19 mouse cellular contexts compared by ENCODE assay signal in the genomic region with DNA sequence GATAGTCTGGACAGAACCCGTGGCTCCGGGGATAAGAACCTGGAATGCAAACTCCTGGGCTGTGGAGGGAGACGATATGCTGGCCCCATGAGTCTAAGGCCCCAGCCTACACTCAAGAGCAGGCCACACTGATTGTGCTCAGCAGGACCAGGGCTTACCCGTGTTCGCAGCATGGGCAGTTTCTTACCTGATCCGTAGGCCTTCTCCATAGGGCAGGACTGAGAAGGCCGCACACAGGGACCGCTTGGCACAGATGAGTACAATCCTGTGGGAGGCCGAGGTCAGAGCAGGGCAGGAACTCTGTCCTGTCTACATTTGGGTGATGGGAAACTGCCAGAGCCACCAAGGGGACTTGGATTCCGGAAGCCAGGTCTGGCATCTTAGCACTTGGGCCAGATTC. TPM values are rescaled to one million over a fixed set of nuclear protein-coding genes. Genes with fewer than 3 reads are reported as not detected.
DNase-seq lines count a peak whose midpoint lies in the region; ATAC-seq and TF ChIP-seq lines count a peak whose summit lies in the region.
"Had no signal": no experiment of that assay in that cellular context is flagged by ENCODE, and none has a peak within 500 bp of the region (broad histone marks: within the 10 kb centered on the region; RNA-seq: fewer than 3 reads in every experiment).

No protein-coding gene starts in this region.

- no peaks in the 10 kb centered on the region for H3K9me3 ChIP-seq in embryonic facial prominence, embryonic 13.5 days
- no peaks in the 10 kb centered on the region for H3K9me3 ChIP-seq in embryonic facial prominence, embryonic 10.5 days
- no peaks in the 10 kb centered on the region for H3K9me3 ChIP-seq in heart, postnatal 0 days (replicated peaks; ENCODE audit: control insufficient read depth, low read length)
- H3K9me3 ChIP-seq in intestine, embryonic 16.5 days (ENCODE audit: control insufficient read depth, low read length) = no peaks in the 10 kb centered on the region
- no peaks in the 10 kb centered on the region for H3K9me3 ChIP-seq in forebrain, embryonic 14.5 days (replicated peaks; ENCODE audit: control insufficient read depth, low read length)
- H3K9me3 ChIP-seq: embryonic facial prominence, embryonic 12.5 days; forebrain, embryonic 10.5 days; liver, embryonic 13.5 days had no signal

- peaks cover 7% of the 10 kb centered on the region for H3K4me1 ChIP-seq in embryonic facial prominence, embryonic 13.5 days
- H3K4me1 ChIP-seq in embryonic facial prominence, embryonic 10.5 days = peaks cover 14% of the 10 kb centered on the region
- peaks cover 9% of the 10 kb centered on the region for H3K4me1 ChIP-seq in heart, postnatal 0 days (ENCODE audit: control insufficient read depth, insufficient read depth)
- peaks cover 7% of the 10 kb centered on the region; the same call in 1 of the 2 replicates for H3K4me1 ChIP-seq in intestine, embryonic 16.5 days (ENCODE audit: control insufficient read depth, insufficient read depth, low read length)
- H3K4me1 ChIP-seq in forebrain, embryonic 14.5 days (ENCODE audit: control insufficient read depth, insufficient read depth, low read length) = 0 out of 2 replicates have a peak, but pooled peaks cover 2% of the 10 kb centered on the region

- H3K27ac ChIP-seq in embryonic facial prominence, embryonic 13.5 days = 0 out of 2 replicates have a peak overlapping the region, but pooled peaks have one; percentile 44
- no peak overlapping the region for H3K27ac ChIP-seq in embryonic facial prominence, embryonic 10.5 days (replicated peaks)
- H3K27ac ChIP-seq in heart, postnatal 0 days (ENCODE audit: low read depth) = peak overlapping the region; percentile 82
- H3K27ac ChIP-seq in left cerebral cortex, adult 2 months = peak overlapping the region; percentile 2; the same call in 1 of the 2 replicates
- 0 out of 2 replicates have a peak overlapping the region, but pooled peaks have one; percentile 21 for H3K27ac ChIP-seq in intestine, embryonic 16.5 days (ENCODE audit: low read length)
- H3K27ac ChIP-seq in forebrain, embryonic 14.5 days (ENCODE audit: low read depth, low read length) = no peak overlapping the region
- H3K27ac ChIP-seq: embryonic facial prominence, embryonic 12.5 days; forebrain, embryonic 10.5 days; hindbrain, embryonic 14.5 days; liver, embryonic 13.5 days had no signal

- H3K4me2 ChIP-seq in embryonic facial prominence, embryonic 13.5 days = no peak overlapping the region
- no peak overlapping the region for H3K4me2 ChIP-seq in heart, postnatal 0 days (ENCODE audit: low read depth, low read length)
- H3K4me2 ChIP-seq in intestine, embryonic 16.5 days (ENCODE audit: low read depth, low read length) = no peak overlapping the region
- no peak overlapping the region for H3K4me2 ChIP-seq in forebrain, embryonic 14.5 days (ENCODE audit: low read length)
- H3K4me2 ChIP-seq: embryonic facial prominence, embryonic 12.5 days; hindbrain, embryonic 14.5 days; liver, embryonic 13.5 days; midbrain, embryonic 11.5 days had no signal

- no peak overlapping the region for H3K9ac ChIP-seq in embryonic facial prominence, embryonic 13.5 days
- no peak overlapping the region for H3K9ac ChIP-seq in heart, postnatal 0 days (replicated peaks; ENCODE audit: low read depth, low read length)
- H3K9ac ChIP-seq in intestine, embryonic 16.5 days (ENCODE audit: low read depth, low read length) = no peak overlapping the region
- no peak overlapping the region for H3K9ac ChIP-seq in forebrain, embryonic 14.5 days (ENCODE audit: low read length)
- H3K9ac ChIP-seq: embryonic facial prominence, embryonic 12.5 days; hindbrain, embryonic 14.5 days; liver, embryonic 13.5 days had no signal

- intact Hi-C loops in heart, postnatal 25 days (cut with DNase I) = loop anchor here (10.0 kb wide), 1 partner anchor 442 kb away; the partner anchor contains the start of gene Dido1
- intact Hi-C loops in left cerebral cortex, adult 2 months (cut with DNase I) = no loop called here

- 88% methylated on average over 10 of the region's 10 CpGs for WGBS in embryonic facial prominence, embryonic 13.5 days
- WGBS in embryonic facial prominence, embryonic 10.5 days = 87% methylated on average over 10 of the region's 10 CpGs
- 59% methylated on average over 10 of the region's 10 CpGs for WGBS in heart, postnatal 0 days
- 86% methylated on average over 10 of the region's 10 CpGs for WGBS in intestine, embryonic 16.5 days
- 88% methylated on average over 10 of the region's 10 CpGs for WGBS in forebrain, embryonic 14.5 days

- no peak for TF ChIP-seq EP300 in heart, postnatal 0 days (IDR thresholded peaks at IDR 0.05; ENCODE audit: low read depth)

- no peak overlapping the region for H3K4me3 ChIP-seq in embryonic facial prominence, embryonic 13.5 days
- no peak overlapping the region for H3K4me3 ChIP-seq in embryonic facial prominence, embryonic 10.5 days
- H3K4me3 ChIP-seq in heart, postnatal 0 days (ENCODE audit: low read depth, low read length) = no peak overlapping the region
- H3K4me3 ChIP-seq in left cerebral cortex, adult 2 months = no peak overlapping the region
- H3K4me3 ChIP-seq in intestine, embryonic 16.5 days (ENCODE audit: low read length) = no peak overlapping the region
- H3K4me3 ChIP-seq in forebrain, embryonic 14.5 days (ENCODE audit: low read depth, low read length) = no peak overlapping the region
- H3K4me3 ChIP-seq: embryonic facial prominence, embryonic 12.5 days; forebrain, embryonic 10.5 days; liver, embryonic 13.5 days; myocyte had no signal

- TF ChIP-seq CTCF in heart, postnatal 0 days (IDR thresholded peaks at IDR 0.05; ENCODE audit: low read depth) = no peak
- TF ChIP-seq CTCF in left cerebral cortex, adult 2 months (IDR thresholded peaks at IDR 0.05) = no peak

- H3K36me3 ChIP-seq in embryonic facial prominence, embryonic 13.5 days = peaks cover 86% of the 10 kb centered on the region
- H3K36me3 ChIP-seq in embryonic facial prominence, embryonic 10.5 days (replicated peaks) = peaks cover 91% of the 10 kb centered on the region
- H3K36me3 ChIP-seq in heart, postnatal 0 days (replicated peaks; ENCODE audit: control insufficient read depth, insufficient read depth, low read length) = peaks cover 51% of the 10 kb centered on the region
- H3K36me3 ChIP-seq in intestine, embryonic 16.5 days (ENCODE audit: control insufficient read depth, insufficient read depth, low read length) = 0 out of 2 replicates have a peak, but pooled peaks cover 12% of the 10 kb centered on the region
- peaks cover 81% of the 10 kb centered on the region for H3K36me3 ChIP-seq in forebrain, embryonic 14.5 days (ENCODE audit: control insufficient read depth, insufficient read depth, low read length)

- H3K27me3 ChIP-seq in embryonic facial prominence, embryonic 13.5 days = no peaks in the 10 kb centered on the region
- no peaks in the 10 kb centered on the region for H3K27me3 ChIP-seq in embryonic facial prominence, embryonic 10.5 days (replicated peaks; ENCODE audit: low read depth, poor library complexity, severe bottlenecking)
- no peaks in the 10 kb centered on the region for H3K27me3 ChIP-seq in heart, postnatal 0 days (ENCODE audit: control insufficient read depth, insufficient read depth, low read length)
- no peaks in the 10 kb centered on the region for H3K27me3 ChIP-seq in intestine, embryonic 16.5 days (replicated peaks; ENCODE audit: control insufficient read depth, insufficient read depth, low read length)
- no peaks in the 10 kb centered on the region for H3K27me3 ChIP-seq in forebrain, embryonic 14.5 days (replicated peaks; ENCODE audit: control insufficient read depth, insufficient read depth, low read length)
- H3K27me3 ChIP-seq: embryonic facial prominence, embryonic 12.5 days; liver, embryonic 13.5 days had no signal

- DNase-seq in embryonic facial prominence, embryonic 10.5 days (ENCODE audit: low spot score) = no peak
- no peak for DNase-seq in heart, postnatal 0 days (ENCODE audit: low spot score)
- no peak for DNase-seq in heart, postnatal 25 days (ENCODE audit: low spot score)
- DNase-seq in left cerebral cortex, adult 2 months (ENCODE audit: extremely low spot score in 1 of 2, low spot score in 2 of 2) = no peak
- no peak for DNase-seq in left cerebral cortex, adult 18-20 months (ENCODE audit: low spot score in 2 of 2)
- DNase-seq in forebrain, embryonic 14.5 days (ENCODE audit: low spot score) = no peak
- DNase-seq: cerebellum, postnatal 36 days; gastrocnemius, postnatal 36 days; liver, embryonic 13.5 days; thymus, postnatal 36 days had no signal

- no peak for ATAC-seq in embryonic facial prominence, embryonic 13.5 days (ENCODE audit: insufficient number of reproducible peaks, insufficient read depth, low FRiP score, low TSS enrichment, low read depth)
- ATAC-seq in heart, postnatal 0 days (ENCODE audit: insufficient read depth, low read depth) = no peak
- ATAC-seq in intestine, embryonic 16.5 days = no peak
- ATAC-seq in forebrain, embryonic 14.5 days = no peak

RNA-seq across cellular contexts. Expression of gene Rps21, which starts 5.7 kb away (rescaled TPM):
- 653 and 689 TPM in 2 replicates for polyA plus RNA-seq in embryonic facial prominence, embryonic 13.5 days (2015; fragmentation: Nextera tagmentation; extraction: Ambion mirVana)
- 569 and 585 TPM in 2 replicates for polyA plus RNA-seq in embryonic facial prominence, embryonic 10.5 days (2016; fragmentation: Nextera tagmentation; extraction: Ambion mirVana)
- total RNA-seq in heart, postnatal 0 days (2014; rRNA removed; ENCODE audit: low replicate concordance) = 706 and 957 TPM in 2 replicates
- polyA plus RNA-seq in heart, postnatal 0 days (2015; fragmentation: Nextera tagmentation; extraction: Ambion mirVana) = 356 and 378 TPM in 2 replicates
- total RNA-seq in heart, postnatal 25 days (2021) = 100 to 1,000 TPM; 471 to 515 TPM
- 100 to 1,000 TPM; 682 to 702 TPM for total RNA-seq in left cerebral cortex, adult 2 months (2021)
- total RNA-seq in left cerebral cortex, adult 18-20 months (2021) = 100 to 1,000 TPM; 728 to 804 TPM
- polyA plus RNA-seq in intestine, embryonic 16.5 days (2015; fragmentation: Nextera tagmentation; extraction: Ambion mirVana) = 471 and 487 TPM in 2 replicates
- 376 and 523 TPM in 2 replicates for polyA plus RNA-seq in forebrain, embryonic 14.5 days (2014; fragmentation: Nextera tagmentation; extraction: Ambion mirVana)

RNA-seq across cellular contexts. Expression of gene Cables2, which starts 10.4 kb away (rescaled TPM):
- polyA plus RNA-seq in embryonic facial prominence, embryonic 13.5 days (2015; fragmentation: Nextera tagmentation; extraction: Ambion mirVana) = 11.6 and 14.6 TPM in 2 replicates
- 12.7 and 13.2 TPM in 2 replicates for polyA plus RNA-seq in embryonic facial prominence, embryonic 10.5 days (2016; fragmentation: Nextera tagmentation; extraction: Ambion mirVana)
- 14.6 and 15.3 TPM in 2 replicates for total RNA-seq in heart, postnatal 0 days (2014; rRNA removed; ENCODE audit: low replicate concordance)
- polyA plus RNA-seq in heart, postnatal 0 days (2015; fragmentation: Nextera tagmentation; extraction: Ambion mirVana) = 6.2 and 6.5 TPM in 2 replicates
- 10 to 100 TPM; 13.0 to 13.8 TPM for total RNA-seq in heart, postnatal 25 days (2021)
- 10 to 100 TPM; 26.0 to 29.0 TPM for total RNA-seq in left cerebral cortex, adult 2 months (2021)
- 10 to 100 TPM; 30.5 to 33.7 TPM for total RNA-seq in left cerebral cortex, adult 18-20 months (2021)
- 2.8 and 4.8 TPM in 2 replicates for polyA plus RNA-seq in intestine, embryonic 16.5 days (2015; fragmentation: Nextera tagmentation; extraction: Ambion mirVana)
- polyA plus RNA-seq in forebrain, embryonic 14.5 days (2014; fragmentation: Nextera tagmentation; extraction: Ambion mirVana) = 14.5 and 15.0 TPM in 2 replicates

RNA-seq across cellular contexts. Expression of gene Rbbp8nl, which starts 26.8 kb away (rescaled TPM):
- polyA plus RNA-seq in embryonic facial prominence, embryonic 13.5 days (2015; fragmentation: Nextera tagmentation; extraction: Ambion mirVana) = 1.6 and 1.7 TPM in 2 replicates
- 0.92 and 1.7 TPM in 2 replicates for polyA plus RNA-seq in embryonic facial prominence, embryonic 10.5 days (2016; fragmentation: Nextera tagmentation; extraction: Ambion mirVana)
- total RNA-seq in heart, postnatal 0 days (2014; rRNA removed; ENCODE audit: low replicate concordance) = not detected in 2 replicates
- not detected in 2 replicates for polyA plus RNA-seq in heart, postnatal 0 days (2015; fragmentation: Nextera tagmentation; extraction: Ambion mirVana)
- total RNA-seq in heart, postnatal 25 days (2021) = not detected
- not detected for total RNA-seq in left cerebral cortex, adult 2 months (2021)
- total RNA-seq in left cerebral cortex, adult 18-20 months (2021) = not detected
- 2.5 TPM in 2 replicates for polyA plus RNA-seq in intestine, embryonic 16.5 days (2015; fragmentation: Nextera tagmentation; extraction: Ambion mirVana)
- not detected in 2 replicates for polyA plus RNA-seq in forebrain, embryonic 14.5 days (2014; fragmentation: Nextera tagmentation; extraction: Ambion mirVana)
- total RNA-seq: gastrocnemius, postnatal 36 days; layer of hippocampus, postnatal 10 days; left cerebral cortex, postnatal 36 days had no signal
- polyA plus RNA-seq: hindbrain, embryonic 14.5 days; liver, embryonic 13.5 days; midbrain, embryonic 11.5 days; myocyte had no signal

RNA-seq across cellular contexts. Expression of gene Lama5, which starts 37.2 kb away (rescaled TPM):
- 19.0 and 25.2 TPM in 2 replicates for polyA plus RNA-seq in embryonic facial prominence, embryonic 13.5 days (2015; fragmentation: Nextera tagmentation; extraction: Ambion mirVana)
- polyA plus RNA-seq in embryonic facial prominence, embryonic 10.5 days (2016; fragmentation: Nextera tagmentation; extraction: Ambion mirVana) = 19.6 and 25.3 TPM in 2 replicates
- total RNA-seq in heart, postnatal 0 days (2014; rRNA removed; ENCODE audit: low replicate concordance) = 69.6 and 95.7 TPM in 2 replicates
- polyA plus RNA-seq in heart, postnatal 0 days (2015; fragmentation: Nextera tagmentation; extraction: Ambion mirVana) = 16.6 and 16.9 TPM in 2 replicates
- 10 to 100 TPM; 50.3 to 58.2 TPM for total RNA-seq in heart, postnatal 25 days (2021)
- 10 to 100 TPM in 1 of 2 experiments, 1 to 10 TPM in 1; 9.5 to 11.2 TPM for total RNA-seq in left cerebral cortex, adult 2 months (2021)
- 10 to 100 TPM in 1 of 2 experiments, 1 to 10 TPM in 1; 8.2 to 11.2 TPM for total RNA-seq in left cerebral cortex, adult 18-20 months (2021)
- 26.7 and 29.7 TPM in 2 replicates for polyA plus RNA-seq in intestine, embryonic 16.5 days (2015; fragmentation: Nextera tagmentation; extraction: Ambion mirVana)
- 2.7 and 3.5 TPM in 2 replicates for polyA plus RNA-seq in forebrain, embryonic 14.5 days (2014; fragmentation: Nextera tagmentation; extraction: Ambion mirVana)

Comparison
In these comparisons a context has a peak if more than half of its experiments do, and no peak if none do; other contexts are left out.
1. H3K27ac ChIP-seq: peak in embryonic facial prominence, embryonic 13.5 days (single experiment), heart, postnatal 0 days (single experiment), left cerebral cortex, adult 2 months (single experiment) and intestine, embryonic 16.5 days (single experiment); none in embryonic facial prominence, embryonic 10.5 days (single experiment) and forebrain, embryonic 14.5 days (single experiment).